Mouse (Mus musculus): ENCODE measurements at regions not wholly inside any gene's neighbourhood (a gene's known extent, or its start where the extent isn't known, plus 50 kb on each side); places are given as distances from the start of the nearest gene placed in this dataset.
"Not testable (repeated sequence)": the region's sequence is repeated elsewhere in the genome, so short reads cannot be mapped to it uniquely, and the experiment has no call there.

GRCm38 (mm10) chr4:22792826-22793225 lies 304.7 kb upstream of the Pou3f2 start:
- DNase-seq (ENCODE audit: low spot score), result no peak

DNA sequence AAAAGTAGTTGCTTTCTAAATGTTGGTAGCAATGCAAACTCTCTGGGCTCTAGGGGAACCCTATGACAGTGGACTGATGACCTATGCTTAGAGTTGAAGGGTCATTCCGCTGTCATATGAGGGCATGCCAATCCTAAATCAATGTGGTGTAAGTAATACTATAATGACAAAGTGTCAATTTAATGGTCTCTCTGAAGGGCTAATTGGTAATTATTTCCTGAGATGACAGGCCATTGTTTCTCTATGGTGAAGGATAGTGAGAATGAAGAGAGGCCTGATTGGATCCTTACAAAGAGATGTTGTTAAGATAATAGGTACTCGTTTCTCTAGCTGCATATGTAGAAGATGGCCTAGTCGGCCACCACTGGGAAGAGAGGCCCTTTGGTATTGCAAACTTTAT lies 299.7 kb upstream of the Pou3f2 start:
- DNase-seq (ENCODE audit: low spot score), result no peak

DNA sequence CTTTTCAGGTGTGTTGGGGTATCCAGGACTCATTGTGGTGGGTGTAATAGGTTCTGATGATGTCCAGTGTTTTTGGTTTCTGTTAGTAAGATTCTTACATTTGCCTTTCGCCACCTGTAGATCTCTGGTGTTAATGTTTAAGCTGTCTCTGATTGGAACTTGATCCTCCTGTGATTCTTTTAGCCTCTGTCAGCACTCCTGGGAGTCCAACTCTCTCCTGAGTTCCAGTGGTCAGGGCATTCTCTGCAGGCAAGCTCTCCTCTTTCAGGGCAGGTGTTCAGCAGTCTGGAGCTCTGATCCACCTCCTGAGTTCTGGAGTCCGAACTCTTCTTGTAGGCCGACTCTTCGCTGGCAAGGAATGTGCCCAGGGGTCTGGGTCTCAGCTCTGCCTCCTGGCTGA lies 274.9 kb upstream of the Pou3f2 start:
- not testable (repeated sequence) for DNase-seq (ENCODE audit: low spot score)
